Mouse (Mus musculus): ENCODE results near the gene B3gnt2.
A peak's percentile ranks its signal among the peaks of the same experiment; 100 is the strongest.

B3gnt2 gene

GRCm38 (mm10) chr11:22846960-22847731 lies 13.6 kb downstream of the B3gnt2 start:
- DNase-seq = no peak

GRCm38 (mm10) chr11:22846093-22846835 lies 14.5 kb downstream of the B3gnt2 start:
- DNase-seq = peak in 1 of 2 experiments; percentile 61

GRCm38 (mm10) chr11:22844754-22845718 lies 15.7 kb downstream of the B3gnt2 start:
- DNase-seq = no peak

- DNase-seq = no peak
These were observed 21.3 kb downstream of the B3gnt2 start for GRCm38 (mm10) chr11:22839456-22839855.

- no peak for DNase-seq
These were observed 22.4 kb downstream of the B3gnt2 start for GRCm38 (mm10) chr11:22838361-22838760.

- DNase-seq = no peak
These were observed 24.5 kb downstream of the B3gnt2 start for GRCm38 (mm10) chr11:22836269-22836668.

GRCm38 (mm10) chr11:22832600-22832999 lies 28.2 kb downstream of the B3gnt2 start:
- no peak for DNase-seq

- DNase-seq = no peak
These were observed 28.8 kb downstream of the B3gnt2 start for GRCm38 (mm10) chr11:22831916-22832315.

- DNase-seq = no peak
These were observed 30.1 kb downstream of the B3gnt2 start for GRCm38 (mm10) chr11:22830684-22831083.

- DNase-seq = no peak
These were observed 30.6 kb downstream of the B3gnt2 start for GRCm38 (mm10) chr11:22830179-22830611.

- peak; percentile 66 to 72 for DNase-seq
These were observed 31.7 kb downstream of the B3gnt2 start for GRCm38 (mm10) chr11:22828988-22829632.

GRCm38 (mm10) chr11:22827514-22828080 lies 33.2 kb downstream of the B3gnt2 start:
- DNase-seq = peak; percentile 28 to 54

- DNase-seq = no peak
These were observed 34.1 kb downstream of the B3gnt2 start for GRCm38 (mm10) chr11:22826665-22827064.

- no peak for DNase-seq
These were observed 34.7 kb downstream of the B3gnt2 start for GRCm38 (mm10) chr11:22826051-22826450.

GRCm38 (mm10) chr11:22825548-22825947 lies 35.2 kb downstream of the B3gnt2 start:
- no peak for DNase-seq

GRCm38 (mm10) chr11:22824049-22824705 lies 36.6 kb downstream of the B3gnt2 start:
- DNase-seq = no peak

GRCm38 (mm10) chr11:22821243-22821642 lies 39.5 kb downstream of the B3gnt2 start:
- no peak for DNase-seq

- DNase-seq = no peak
These were observed 42.4 kb downstream of the B3gnt2 start for GRCm38 (mm10) chr11:22818371-22818770.

GRCm38 (mm10) chr11:22815877-22816276 lies 44.9 kb downstream of the B3gnt2 start:
- no peak for DNase-seq

- DNase-seq = no peak
These were observed 45.6 kb downstream of the B3gnt2 start for GRCm38 (mm10) chr11:22815143-22815542.
